Mouse (Mus musculus): ENCODE measurements around the gene Omp. TPM values are rescaled to one million over a fixed set of nuclear protein-coding genes. Genes with fewer than 3 reads are reported as not detected.
A peak's percentile ranks its signal among the peaks of the same experiment; 100 is the strongest.

Omp gene
- total RNA-seq, 1 experiment from 2014 or later, result 0.23 TPM

DNA sequence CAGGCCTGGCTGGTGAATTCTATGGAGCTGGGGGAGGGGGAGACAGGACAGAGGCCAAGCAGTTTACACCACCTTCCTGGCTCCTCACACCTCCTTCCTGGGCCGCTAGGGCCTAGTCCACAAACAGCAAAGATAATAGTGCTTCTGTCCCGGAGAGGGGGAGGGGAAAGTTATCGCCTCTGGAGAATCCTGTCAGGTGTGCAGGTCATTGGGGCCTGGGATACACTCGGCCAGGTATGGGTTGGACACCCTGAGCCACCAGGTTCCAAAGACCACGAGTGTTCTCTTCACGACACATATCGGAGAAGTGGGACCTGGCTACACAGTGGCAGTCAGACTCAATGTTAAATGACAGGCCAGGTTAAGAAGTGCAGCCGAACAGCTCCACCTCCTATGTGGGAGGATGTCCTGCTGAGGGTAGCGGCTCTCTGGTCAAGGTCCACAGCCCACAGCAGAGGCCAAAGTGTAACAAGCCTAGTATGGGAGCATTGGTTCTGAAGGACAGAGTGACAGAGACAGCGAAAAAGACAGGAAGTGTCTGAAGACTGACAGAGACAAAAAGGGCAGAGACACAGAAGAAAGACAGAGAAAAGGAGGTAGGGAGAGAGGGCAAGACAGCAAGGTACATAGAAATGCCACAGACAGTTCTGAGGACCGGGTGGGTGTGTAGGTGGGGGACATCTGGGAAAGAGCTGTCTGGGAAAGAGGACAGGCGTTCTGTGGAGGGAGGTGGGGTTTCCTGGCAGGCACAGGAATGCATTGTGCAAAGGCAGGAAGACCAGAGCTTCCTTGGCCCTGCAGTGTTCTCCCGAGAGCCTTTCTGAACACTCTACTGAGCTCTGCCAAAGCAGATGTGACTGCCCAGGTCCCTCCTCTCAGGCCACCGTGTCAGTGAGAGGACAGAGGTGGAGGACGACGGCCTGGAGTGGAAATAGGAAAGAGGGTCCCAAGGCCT, 40.5 kb downstream of the Omp start:
- ATAC-seq (replicated peaks; ENCODE audit: low read depth, poor library complexity, severe bottlenecking), result no peak

GRCm38 (mm10) chr7:98103942-98104292, 41.4 kb downstream of the Omp start:
- ATAC-seq (replicated peaks; ENCODE audit: low read depth, poor library complexity, severe bottlenecking), result no peak

GRCm38 (mm10) chr7:98103002-98103941, 42.0 kb downstream of the Omp start:
- ATAC-seq (replicated peaks; ENCODE audit: low read depth, poor library complexity, severe bottlenecking), result peak; percentile 87

- ATAC-seq (replicated peaks; ENCODE audit: low read depth, poor library complexity, severe bottlenecking), result no peak
Observed at GRCm38 (mm10) chr7:98102488-98102887, 42.8 kb downstream of the Omp start.

GRCm38 (mm10) chr7:98097557-98097956, 47.7 kb downstream of the Omp start:
- no peak for ATAC-seq (replicated peaks; ENCODE audit: low read depth, poor library complexity, severe bottlenecking)

DNA sequence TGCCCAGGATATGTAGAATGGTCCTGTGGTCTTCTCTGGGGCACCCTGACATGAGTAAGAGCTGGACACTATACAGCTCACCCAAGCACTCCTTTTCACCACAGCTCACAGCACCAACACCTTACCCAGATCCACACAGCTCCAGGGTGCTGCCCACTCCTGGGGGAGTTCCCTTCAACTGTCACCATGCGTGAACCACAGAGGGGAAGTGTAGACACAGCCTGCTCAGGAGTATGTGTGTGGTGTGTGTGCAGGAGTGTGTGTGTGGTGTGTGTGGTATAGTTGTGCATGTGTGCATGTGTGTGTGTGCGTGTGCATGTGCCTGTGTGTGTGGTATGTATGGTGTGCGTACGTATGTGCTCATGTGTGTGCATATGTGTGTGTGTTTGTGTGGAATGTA, 49.5 kb downstream of the Omp start:
- ATAC-seq (replicated peaks; ENCODE audit: low read depth, poor library complexity, severe bottlenecking), result peak; percentile 63

Other genes with a start within 250 kb of the Omp start
- gene Gdpd4, start 225.5 kb downstream of the Omp start, total RNA-seq (2017), result not detected in 2 replicates
- gene Myo7a, start 26.0 kb downstream of the Omp start, total RNA-seq (2017), result 7.4 and 7.5 TPM in 2 replicates
- 10.6 and 15.1 TPM in 2 replicates for gene Capn5, start 32.8 kb upstream of the Omp start, total RNA-seq (2017)
- 0.87 TPM in 1 of 2 replicates, not detected in the other for gene B3gnt6, start 54.0 kb upstream of the Omp start, total RNA-seq (2017)
- gene Acer3, start 175.7 kb upstream of the Omp start, total RNA-seq (2017), result 24.0 and 25.4 TPM in 2 replicates
- gene Tsku, start 215.8 kb upstream of the Omp start, total RNA-seq (2017), result not detected in 2 replicates

Data from common myeloid progenitor, adult 5-6 weeks (primary cell).